Mouse (Mus musculus) cerebral cortex, adult 2 months (tissue): Measurements from ENCODE around the gene Snf8.

ENCODE experiments used
- WGBS: fragments of 180-500 bp; shearing (Covaris S2); methylation state at CpG from one replicate; pipeline ENCODE4 v1.1.7; 2018; 5-methylcytosine and 5-hydroxymethylcytosine counted together

The Snf8 gene

DNA sequence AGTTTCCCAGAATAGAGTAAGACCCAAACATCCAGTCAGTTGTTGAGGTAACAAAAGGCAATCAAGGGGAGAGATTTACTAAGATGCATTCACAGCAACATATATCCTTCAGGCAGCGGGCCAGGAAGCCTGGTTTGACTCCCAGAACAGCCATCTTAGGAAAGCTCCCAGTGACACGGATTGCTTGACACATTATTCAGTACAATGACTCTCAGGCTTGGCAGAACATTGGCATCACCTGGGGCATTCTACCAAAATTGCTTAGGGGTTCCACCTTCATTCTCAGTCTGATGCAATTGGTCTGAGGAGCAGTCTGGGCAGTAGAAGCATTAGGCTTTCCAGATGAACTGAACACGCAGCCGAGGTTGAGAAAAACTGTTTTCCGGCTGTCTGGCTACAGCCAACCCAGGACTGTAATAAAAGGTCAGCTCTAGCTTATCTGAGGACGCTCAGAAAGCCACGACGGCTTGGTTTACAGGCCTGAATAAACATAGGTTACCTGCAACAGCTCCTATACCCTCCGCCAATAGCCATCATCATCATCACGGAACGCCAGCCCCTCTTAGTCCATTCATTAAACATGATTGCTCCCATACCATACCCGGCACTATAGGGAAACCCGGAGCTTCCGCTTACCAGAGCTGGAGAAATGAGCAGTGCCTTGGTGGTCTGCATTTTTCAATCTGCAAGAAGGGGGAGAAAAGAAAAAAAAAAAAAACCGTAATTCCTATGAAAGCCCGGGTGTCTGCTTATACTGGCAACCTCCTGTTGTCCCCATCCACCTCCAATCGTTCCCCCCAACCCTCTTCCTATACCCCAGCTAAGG is 39.9 kb downstream of the Snf8 start:
- 9% methylated on average over 17 of the region's 17 CpGs for WGBS

GRCm38 (mm10) chr11:96075177-96075508 is 40.5 kb downstream of the Snf8 start:
- under 1% methylated on average over 15 of the region's 15 CpGs for WGBS

DNA sequence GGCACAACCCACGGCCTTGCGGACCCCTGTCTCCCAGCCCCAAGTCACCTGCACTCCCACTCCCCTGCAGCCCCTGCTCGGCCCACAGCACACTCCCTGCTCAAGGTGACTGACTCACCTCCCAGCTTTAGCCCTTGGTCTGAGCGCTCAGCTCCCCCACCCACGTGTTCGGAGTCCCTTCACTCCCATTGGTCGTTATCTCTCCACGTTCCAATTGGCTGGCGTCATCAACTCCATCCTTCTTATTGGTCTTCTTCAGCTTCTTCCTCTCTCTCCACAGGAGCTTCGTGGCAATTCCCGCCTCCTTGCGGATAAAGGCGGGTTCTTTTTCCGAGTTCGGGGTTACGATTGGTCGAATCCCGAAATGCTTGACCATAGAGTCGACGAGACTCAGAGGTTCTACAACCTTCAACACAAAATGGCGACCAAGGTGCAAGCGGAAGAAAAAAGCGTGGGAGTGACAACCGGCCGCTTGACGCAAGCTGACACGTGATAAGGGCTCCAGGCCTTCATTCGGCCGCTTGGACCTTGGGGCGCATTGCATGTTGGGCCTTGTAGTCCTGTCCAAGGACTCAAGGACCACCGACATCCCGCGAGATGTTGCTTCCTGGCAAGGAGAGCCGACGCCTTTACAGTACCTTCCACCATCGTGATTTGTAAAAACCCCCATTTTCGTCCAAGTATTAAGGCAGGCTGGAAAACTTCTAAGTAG is 41.0 kb downstream of the Snf8 start, which contains the start of gene Atp5g1:
Gene Atp5g1, minus strand, starts transcription at position 162 of the 712 bp plus-strand sequence.
- 1% methylated on average over 37 of the region's 37 CpGs for WGBS

- WGBS: 63% methylated on average over 13 of the region's 13 CpGs
These were observed 41.8 kb downstream of the Snf8 start for GRCm38 (mm10) chr11:96076221-96077105.

DNA sequence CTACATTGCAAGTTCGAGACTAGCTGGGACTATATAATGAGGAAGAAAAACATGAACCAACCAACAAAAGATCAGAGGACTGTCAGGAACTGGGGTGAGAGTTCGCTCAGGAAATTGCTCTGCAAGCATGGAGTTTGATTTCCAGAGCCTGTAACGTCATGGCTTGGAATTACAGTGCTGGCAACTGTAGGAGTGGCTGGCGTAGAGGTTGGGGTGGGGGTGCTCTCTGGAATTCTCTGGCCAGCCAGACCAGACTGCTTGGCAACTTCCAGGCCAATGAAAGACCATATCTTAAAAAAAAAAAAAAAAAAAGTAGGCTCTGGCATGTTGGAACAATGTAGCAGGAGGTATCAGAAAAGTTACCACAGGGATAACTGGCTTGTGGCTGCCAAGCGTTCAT is 46.1 kb downstream of the Snf8 start:
- WGBS: 84% methylated on average over 5 of the region's 5 CpGs

DNA sequence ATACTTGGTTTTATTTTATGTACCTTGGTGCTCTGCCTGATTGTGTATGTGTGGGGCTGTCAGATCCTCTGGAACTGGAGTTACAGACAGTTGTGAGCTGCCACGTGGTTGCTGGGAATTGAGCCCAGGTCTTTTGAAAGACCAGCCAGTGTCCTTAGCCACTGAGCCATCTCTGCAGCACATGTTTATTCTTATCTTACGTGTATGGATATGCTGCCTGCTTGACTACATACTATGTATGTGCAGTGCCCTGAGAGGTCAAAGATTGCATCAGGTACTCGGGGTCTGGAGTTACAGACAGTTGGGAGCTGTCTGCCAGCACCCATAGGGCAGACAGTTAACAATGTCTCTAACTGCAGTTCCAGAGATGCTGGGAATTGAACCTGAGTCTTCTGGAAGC is 48.0 kb downstream of the Snf8 start:
- WGBS: 71% methylated on average over 3 of the region's 3 CpGs

- WGBS: 91% methylated on average over 6 of the region's 6 CpGs
These were observed 53.3 kb downstream of the Snf8 start for GRCm38 (mm10) chr11:96087981-96088380.

DNA sequence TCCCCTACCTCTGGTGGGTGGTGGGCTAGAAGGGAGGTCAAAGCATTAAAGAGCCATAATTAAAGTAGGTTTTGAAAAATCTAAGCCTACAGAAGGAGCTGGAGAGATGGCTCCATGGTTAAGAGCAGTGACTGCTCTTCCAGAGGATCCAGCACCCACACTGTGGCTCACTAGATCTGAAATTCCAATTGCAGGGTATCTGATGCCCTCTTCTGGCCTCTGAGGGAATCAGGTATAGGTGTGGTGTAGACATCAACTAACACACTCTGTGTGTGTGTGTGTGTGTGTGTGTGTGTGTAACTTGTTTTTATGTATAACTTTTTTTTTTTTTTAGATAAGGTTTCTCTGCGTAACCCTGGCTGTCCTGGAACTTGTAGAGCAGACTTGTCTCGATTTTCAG is 56.4 kb downstream of the Snf8 start:
- 71% methylated on average over 2 of the region's 2 CpGs for WGBS

DNA sequence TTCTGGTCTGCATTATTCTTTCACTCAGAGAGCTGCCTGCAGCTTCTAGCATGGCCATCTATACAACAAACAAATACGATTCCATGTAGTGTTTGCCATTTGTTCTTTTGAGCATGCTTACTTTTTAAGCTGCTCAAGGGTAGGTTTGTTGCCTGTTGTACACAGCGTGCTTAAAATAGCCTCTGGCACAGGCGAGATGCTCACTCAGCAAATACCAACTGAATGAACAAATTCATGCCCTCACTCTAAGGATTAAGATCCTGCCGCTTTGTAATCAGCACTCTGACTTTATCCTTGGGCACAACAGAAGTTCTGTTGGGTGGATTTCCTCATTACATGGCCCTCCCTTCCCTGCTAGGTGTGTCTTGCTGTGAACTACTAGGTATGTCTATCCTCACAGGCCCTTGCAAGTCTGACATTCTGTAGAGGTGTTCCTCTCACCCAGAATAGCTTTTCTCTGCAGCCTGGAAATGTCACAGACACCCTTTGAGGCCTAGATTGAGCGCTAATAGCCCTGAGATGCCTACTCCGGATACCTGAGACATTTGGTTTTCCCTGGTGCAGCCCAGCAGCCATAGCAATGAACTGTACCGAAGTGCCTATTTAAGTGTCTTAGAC is 58.1 kb downstream of the Snf8 start:
- WGBS: 44% methylated on average over 7 of the region's 7 CpGs

DNA sequence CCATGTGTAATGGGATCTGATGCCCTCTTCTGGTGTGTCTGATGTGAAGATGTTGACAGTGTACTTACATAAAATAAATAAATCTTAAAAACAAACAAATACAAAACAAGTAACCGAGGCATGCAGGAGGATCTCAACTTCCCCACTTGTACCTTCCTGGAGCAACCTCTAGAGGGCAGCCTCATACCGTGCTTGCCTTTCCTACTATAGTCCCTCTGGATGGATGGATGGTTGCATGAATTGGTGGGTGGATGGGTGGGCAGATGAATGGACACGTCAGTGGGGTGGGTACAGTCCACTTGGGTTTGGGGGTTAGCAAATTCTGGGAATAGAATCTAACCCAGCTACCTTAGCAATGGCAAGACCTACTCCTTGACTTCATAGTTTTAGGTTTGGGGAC is 58.7 kb downstream of the Snf8 start:
- 13% methylated on average over 3 of the region's 3 CpGs for WGBS
